Mouse (Mus musculus) thymus, adult 2 months (tissue): ENCODE data around the gene Cox4i2.

ENCODE experiments used
- CTCF ChIP-seq: fragments of 200-500 bp; IDR thresholded peaks from 2 replicates; pipeline ENCODE4 v1.5.1; 2012; ENCODE audit warnings: mild to moderate bottlenecking, control low read depth, low read length, moderate library complexity, borderline replicate concordance; ENCODE audit not compliant: control insufficient read depth, poor library complexity, insufficient read depth; ENCODE audit errors: extremely low read depth
- POLR2A ChIP-seq: fragments of 200-500 bp; IDR thresholded peaks from 2 replicates; pipeline ENCODE4 v1.6.1; 2012; ENCODE audit warnings: mild to moderate bottlenecking, low read length, control low read depth, moderate library complexity; ENCODE audit not compliant: control insufficient read depth, poor library complexity, insufficient read depth; ENCODE audit errors: extremely low read depth

- no peak for TF ChIP-seq CTCF
- no peak for TF ChIP-seq POLR2A
Measured at GRCm38 (mm10) chr2:152726213-152726612, 27.8 kb upstream of the Cox4i2 start.
